Mouse (Mus musculus): ENCODE results near the gene Trf. TPM values are rescaled to one million over a fixed set of nuclear protein-coding genes. Genes with fewer than 3 reads are reported as not detected.

The Trf gene
- polyA plus RNA-seq, 1 experiment = 50.9 TPM

- 88% methylated on average over 16 of the region's 16 CpGs for WGBS
Observed at GRCm38 (mm10) chr9:103227760-103228159, 2.5 kb downstream of the Trf start.

GRCm38 (mm10) chr9:103226806-103227205 lies 3.4 kb downstream of the Trf start:
- no peak for DNase-seq (ENCODE audit: low read depth, low spot score)
- 86% methylated on average over 15 of the region's 15 CpGs for WGBS

More at GRCm38 (mm10) chr9:103227760-103228159, 2.5 kb downstream of the Trf start:
- DNase-seq (ENCODE audit: low read depth, low spot score) = no peak

- 67% methylated on average over 3 of the region's 3 CpGs for WGBS
- DNase-seq (ENCODE audit: low read depth, low spot score) = no peak
Observed at GRCm38 (mm10) chr9:103225464-103225863, 4.8 kb downstream of the Trf start.

- no peak for DNase-seq (ENCODE audit: low read depth, low spot score)
Observed at GRCm38 (mm10) chr9:103224721-103225120, 5.5 kb downstream of the Trf start.

GRCm38 (mm10) chr9:103214281-103214680 lies 16.0 kb downstream of the Trf start:
- 80% methylated on average over 6 of the region's 6 CpGs for WGBS
- no peak for DNase-seq (ENCODE audit: low read depth, low spot score)

More at GRCm38 (mm10) chr9:103224721-103225120, 5.5 kb downstream of the Trf start:
- 93% methylated on average over 7 of the region's 7 CpGs for WGBS

GRCm38 (mm10) chr9:103213631-103214030 lies 16.6 kb downstream of the Trf start:
- 70% methylated on average over 2 of the region's 2 CpGs for WGBS
- no peak for DNase-seq (ENCODE audit: low read depth, low spot score)

- WGBS = 41% methylated on average over 28 of the region's 28 CpGs
- DNase-seq (ENCODE audit: low read depth, low spot score) = no peak
Observed at GRCm38 (mm10) chr9:103212654-103213420, 17.4 kb downstream of the Trf start.

GRCm38 (mm10) chr9:103208802-103209423 lies 21.3 kb downstream of the Trf start:
- 67% methylated on average over 6 of the region's 6 CpGs for WGBS
- DNase-seq (ENCODE audit: low read depth, low spot score) = no peak

GRCm38 (mm10) chr9:103207846-103208245 lies 22.4 kb downstream of the Trf start:
- WGBS = 10% methylated on average over 16 of the region's 16 CpGs
- no peak for DNase-seq (ENCODE audit: low read depth, low spot score)

- DNase-seq (ENCODE audit: low read depth, low spot score) = no peak
- 91% methylated on average over 5 of the region's 5 CpGs for WGBS
Observed at GRCm38 (mm10) chr9:103205786-103206185, 24.5 kb downstream of the Trf start.

- peak; percentile 92 for DNase-seq (ENCODE audit: low read depth, low spot score)
- under 1% methylated on average over 45 of the region's 45 CpGs for WGBS
Observed at GRCm38 (mm10) chr9:103201561-103202260, 28.5 kb downstream of the Trf start, which contains the start of gene Srprb. Gene Srprb, minus strand, starts transcription at chr9:103202137.

GRCm38 (mm10) chr9:103188416-103188815 lies 41.8 kb downstream of the Trf start:
- DNase-seq (ENCODE audit: low read depth, low spot score) = no peak
- WGBS = 95% methylated on average over 4 of the region's 4 CpGs

- 54% methylated on average over 9 of the region's 9 CpGs for WGBS
- no peak for DNase-seq (ENCODE audit: low read depth, low spot score)
Observed at GRCm38 (mm10) chr9:103186747-103187146, 43.5 kb downstream of the Trf start.

GRCm38 (mm10) chr9:103185946-103186345 lies 44.3 kb downstream of the Trf start:
- DNase-seq (ENCODE audit: low read depth, low spot score) = no peak
- WGBS = 80% methylated on average over 8 of the region's 8 CpGs

GRCm38 (mm10) chr9:103184855-103185254 lies 45.4 kb downstream of the Trf start:
- DNase-seq (ENCODE audit: low read depth, low spot score) = no peak
- WGBS = 70% methylated on average over 4 of the region's 4 CpGs

- 88% methylated on average over 8 of the region's 8 CpGs for WGBS
- DNase-seq (ENCODE audit: low read depth, low spot score) = no peak
Observed at GRCm38 (mm10) chr9:103181886-103182285, 48.4 kb downstream of the Trf start.

GRCm38 (mm10) chr9:103180807-103181565 lies 49.3 kb downstream of the Trf start:
- WGBS = 5% methylated on average over 20 of the region's 20 CpGs
- DNase-seq (ENCODE audit: low read depth, low spot score) = no peak

GRCm38 (mm10) chr9:103180303-103180702 lies 49.9 kb downstream of the Trf start:
- DNase-seq (ENCODE audit: low read depth, low spot score) = peak; percentile 13
- WGBS = 21% methylated on average over 3 of the region's 3 CpGs

- no peak for DNase-seq (ENCODE audit: low read depth, low spot score)
- WGBS = 95% methylated on average over 7 of the region's 7 CpGs
Observed at GRCm38 (mm10) chr9:103175692-103176091, 54.6 kb downstream of the Trf start.

Measured in large intestine, adult 2 months (tissue).